Mouse (Mus musculus) thymus, adult 2 months (tissue): ENCODE data around the gene Tubgcp6.

Experiments used
- CTCF ChIP-seq: fragments of 200-500 bp; IDR thresholded peaks from 2 replicates; pipeline ENCODE4 v1.5.1; 2012; ENCODE audit warnings: mild to moderate bottlenecking, control low read depth, low read length, moderate library complexity, borderline replicate concordance; ENCODE audit not compliant: control insufficient read depth, poor library complexity, insufficient read depth; ENCODE audit errors: extremely low read depth
- POLR2A ChIP-seq: fragments of 200-500 bp; IDR thresholded peaks from 2 replicates; pipeline ENCODE4 v1.6.1; 2012; ENCODE audit warnings: mild to moderate bottlenecking, low read length, control low read depth, moderate library complexity; ENCODE audit not compliant: control insufficient read depth, poor library complexity, insufficient read depth; ENCODE audit errors: extremely low read depth

- no peak for TF ChIP-seq CTCF
- no peak for TF ChIP-seq POLR2A
These were observed 48.1 kb downstream of the Tubgcp6 start, which contains the start of gene Trabd for GRCm38 (mm10) chr15:89074613-89075477.
